Mouse (Mus musculus) inflammation-experienced regulatory T-cells, adult 6 months (primary cell): ENCODE results near the gene Pafah2. TPM values are rescaled to one million over a fixed set of nuclear protein-coding genes. Genes with fewer than 3 reads are reported as not detected.
A peak's percentile ranks its signal among the peaks of the same experiment; 100 is the strongest.
"Not testable (repeated sequence)": the region's sequence is repeated elsewhere in the genome, so short reads cannot be mapped to it uniquely, and the experiment has no call there.

Experiments
- ATAC-seq: one replicate; pipeline ENCODE4 v1.8.0; 2017
- polyA plus RNA-seq, 3 experiments: library from polyadenylated mRNA; unstranded; fragments of 100-300 nt; shearing (Covaris generic); gene quantifications; one replicate each; pipeline ENCODE4 v1.2.1; 2017

Gene Pafah2
- polyA plus RNA-seq, 3 experiments from 2014 or later: 0.80 to 1.5 (median 1.2) TPM

DNA sequence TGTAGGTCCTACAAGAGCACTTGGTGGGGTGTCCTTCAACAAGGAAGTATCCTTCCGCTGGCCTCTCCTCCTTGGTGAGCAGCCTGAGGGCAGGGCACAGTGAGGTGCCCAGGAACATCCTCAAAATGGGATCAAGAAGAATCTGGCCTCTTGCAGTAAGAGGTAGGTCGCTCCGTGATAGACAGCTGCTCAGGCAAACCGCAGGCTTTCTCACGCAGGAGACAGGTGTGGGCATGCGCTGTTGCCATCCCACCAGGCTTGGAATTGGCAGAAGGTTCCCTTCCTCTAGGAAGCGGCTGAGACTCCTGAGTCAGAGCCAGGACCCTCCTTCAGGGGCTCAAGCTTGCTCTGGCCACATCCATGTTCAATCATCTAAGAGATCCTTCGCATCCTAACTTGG lies 22.8 kb upstream of the Pafah2 start:
- ATAC-seq: no peak

DNA sequence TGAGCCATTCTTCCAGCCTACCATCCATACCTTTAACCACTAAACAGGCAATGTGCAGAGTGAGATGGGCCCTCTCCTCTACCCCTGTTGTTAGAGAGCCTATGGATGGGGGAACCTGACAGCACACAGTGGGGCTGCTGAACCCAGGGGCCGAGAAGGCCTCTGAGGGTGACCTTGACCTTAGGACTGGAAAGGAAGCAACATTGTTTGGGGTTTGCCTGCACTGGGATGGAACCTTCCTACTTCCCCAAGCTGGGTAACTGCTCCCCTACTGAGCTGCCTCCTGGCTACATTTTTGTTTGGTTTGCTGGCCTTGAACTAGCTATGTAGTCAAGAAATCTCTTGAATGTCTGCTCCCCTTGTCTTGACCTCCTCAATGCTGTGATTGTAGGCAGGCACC lies 21.8 kb upstream of the Pafah2 start:
- ATAC-seq: no peak

DNA sequence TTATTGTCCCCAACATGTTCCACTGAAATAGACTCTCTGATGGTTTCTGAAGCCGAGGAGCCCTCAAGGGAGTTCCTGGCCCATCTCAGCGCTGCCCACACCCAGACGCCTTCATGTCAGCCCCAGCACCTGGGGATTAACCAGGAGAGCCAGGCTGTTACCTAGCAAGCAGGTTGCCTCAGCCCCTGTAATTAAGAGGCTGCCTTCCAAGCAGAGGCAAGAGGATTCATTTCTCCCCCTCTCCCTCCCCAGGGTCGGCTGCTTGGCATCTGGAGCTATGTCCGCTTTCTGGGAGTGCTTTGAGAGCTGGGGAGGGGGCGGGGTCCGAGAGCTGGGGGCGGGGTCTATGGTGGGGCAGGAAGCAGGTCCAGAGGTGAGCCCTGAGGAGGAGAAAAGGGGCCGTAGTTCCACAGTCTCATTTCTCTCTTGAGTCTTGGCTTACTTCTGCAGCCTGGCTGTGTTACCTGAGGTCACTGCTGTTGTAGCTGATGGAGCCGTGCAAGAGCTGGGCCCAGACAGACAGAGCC lies 18.0 kb upstream of the Pafah2 start:
- ATAC-seq: no peak

DNA sequence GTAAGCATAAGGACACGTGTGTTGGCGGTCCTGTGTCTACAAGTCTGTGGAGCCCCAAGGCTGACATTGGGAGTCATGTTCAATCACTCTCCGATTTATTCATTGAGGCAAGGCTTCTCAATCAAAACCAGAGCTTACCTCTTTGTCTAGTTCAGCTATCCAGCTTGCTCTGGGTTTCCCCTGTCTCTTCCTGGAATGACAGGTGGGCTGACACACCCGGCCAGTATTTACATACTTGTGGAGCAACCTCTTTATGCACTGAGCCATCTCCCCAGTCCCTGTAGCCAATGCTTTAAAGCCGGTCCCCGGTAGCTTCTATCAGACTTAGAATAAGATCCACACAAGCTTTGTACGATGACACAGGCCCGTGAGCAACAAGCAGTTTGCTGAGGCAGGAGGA lies 16.6 kb upstream of the Pafah2 start:
- ATAC-seq: no peak

DNA sequence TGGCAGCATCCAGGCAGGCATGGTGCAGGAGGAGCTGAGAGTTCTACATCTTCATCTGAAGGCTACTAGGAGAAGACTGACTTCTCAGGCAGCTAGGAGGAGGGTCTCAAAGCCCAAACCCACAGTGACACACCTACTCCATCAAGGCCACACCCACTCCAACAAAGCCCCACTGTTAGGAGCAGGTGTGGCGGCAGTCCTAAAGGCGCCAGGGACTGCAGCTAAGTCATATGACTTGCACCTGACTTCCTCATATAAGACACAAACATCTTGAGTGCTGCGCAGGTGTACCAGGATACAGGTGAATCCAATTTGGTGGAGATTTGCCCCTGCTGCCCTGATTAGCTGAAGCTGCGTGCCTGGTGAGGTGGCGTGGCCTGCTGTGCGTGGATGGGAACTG lies 12.4 kb upstream of the Pafah2 start, which contains the start of gene Extl1:
Gene Extl1, minus strand, starts transcription at position 101 of the 400 bp plus-strand sequence.
- not testable (repeated sequence) for ATAC-seq

DNA sequence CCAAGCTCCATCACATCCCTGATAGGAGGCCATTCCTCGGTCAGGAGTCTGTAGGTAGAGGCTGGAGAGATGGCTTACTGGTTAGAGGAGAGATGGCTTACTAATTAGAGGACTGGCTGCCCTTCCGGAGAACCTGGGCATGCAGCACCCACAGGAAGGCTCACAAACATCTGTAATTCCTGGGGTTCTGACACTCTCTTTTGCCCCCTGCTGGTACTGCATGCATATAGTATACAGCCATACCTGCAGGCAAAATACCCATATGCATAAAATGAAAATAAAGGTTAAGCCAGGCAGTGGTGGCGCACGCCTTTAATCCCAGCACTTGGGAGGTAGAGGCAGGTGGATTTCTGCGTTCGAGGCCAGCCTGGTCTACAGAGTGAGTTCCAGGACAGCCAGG lies 8.9 kb upstream of the Pafah2 start:
- ATAC-seq: no peak

DNA sequence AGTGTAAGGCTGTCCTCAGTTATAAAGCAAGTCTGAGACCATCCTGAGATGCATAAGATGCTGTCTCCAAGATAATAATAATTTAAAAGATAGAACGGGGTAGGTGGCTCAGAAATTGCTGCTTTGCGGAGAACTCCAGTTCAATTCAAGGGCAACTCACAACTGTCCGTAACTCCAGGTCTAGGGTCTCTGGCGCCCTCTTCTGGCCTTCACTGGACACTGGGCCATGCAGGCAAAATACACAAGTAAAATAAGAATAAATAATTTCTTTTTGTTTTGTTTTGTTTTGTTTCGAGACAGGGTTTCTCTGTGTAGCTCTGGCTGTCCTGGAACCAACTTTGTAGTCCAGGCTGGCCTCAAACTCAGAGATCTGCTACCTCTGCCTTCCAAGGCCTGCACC lies 7.7 kb upstream of the Pafah2 start:
- ATAC-seq: peak; percentile 46

DNA sequence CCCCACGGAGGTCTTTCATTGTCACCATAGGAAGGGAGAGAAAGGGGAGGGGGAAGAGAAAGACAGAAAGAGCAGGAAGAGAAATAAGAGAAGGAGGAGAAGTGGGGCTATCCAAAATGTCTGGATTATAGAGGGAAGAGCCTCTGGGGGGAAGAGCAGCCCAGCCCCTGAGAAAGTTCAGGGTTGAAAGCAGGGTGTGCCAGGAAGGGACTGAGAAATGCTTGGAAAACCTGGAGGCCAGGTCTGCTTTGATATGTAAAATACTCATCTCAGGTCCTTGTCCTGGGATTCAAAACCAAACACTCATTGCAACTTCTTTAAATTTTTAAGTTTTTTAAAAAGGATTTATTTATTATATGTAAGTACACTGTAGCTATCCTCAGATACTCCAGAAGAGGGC lies 4.5 kb upstream of the Pafah2 start:
- no peak for ATAC-seq

DNA sequence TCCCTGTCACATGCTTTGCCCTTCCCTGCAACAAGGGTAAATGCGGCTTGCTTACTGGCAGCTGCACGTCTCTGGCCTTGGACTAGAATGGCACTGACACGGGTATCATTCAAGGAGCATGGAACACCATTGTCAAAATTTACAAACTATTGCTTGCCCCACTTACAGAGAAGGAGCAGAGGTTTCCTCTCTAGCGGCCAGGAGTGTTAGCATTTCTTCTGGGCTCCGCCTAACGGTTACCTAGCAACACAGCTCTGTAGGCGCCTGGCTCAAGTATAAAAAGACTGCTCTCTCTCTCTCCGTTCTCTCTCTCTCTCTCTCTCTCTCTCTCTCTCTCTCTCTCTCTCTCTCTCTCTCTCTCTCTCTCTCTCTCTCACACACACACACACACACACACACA lies 3.5 kb upstream of the Pafah2 start:
- no peak for ATAC-seq

DNA sequence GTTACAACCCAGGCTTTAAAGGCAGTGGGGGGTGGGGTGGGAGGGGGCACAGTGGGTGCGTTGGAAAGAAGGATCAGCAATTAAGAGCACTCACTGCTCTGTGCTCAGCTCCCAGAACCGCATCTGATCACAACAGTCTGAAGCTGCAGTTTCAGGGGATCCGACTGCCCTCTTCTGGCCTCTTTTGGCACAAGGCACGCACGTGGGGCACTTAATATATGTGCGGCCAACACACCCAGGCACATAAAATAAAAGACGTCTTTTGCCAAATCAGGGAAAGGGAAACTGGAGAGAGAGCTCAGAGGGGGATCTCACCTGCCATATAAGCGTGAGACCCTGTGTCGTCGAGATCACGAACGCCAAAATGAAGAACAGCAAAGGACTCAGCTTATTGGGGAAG lies 3.1 kb upstream of the Pafah2 start:
- no peak for ATAC-seq

DNA sequence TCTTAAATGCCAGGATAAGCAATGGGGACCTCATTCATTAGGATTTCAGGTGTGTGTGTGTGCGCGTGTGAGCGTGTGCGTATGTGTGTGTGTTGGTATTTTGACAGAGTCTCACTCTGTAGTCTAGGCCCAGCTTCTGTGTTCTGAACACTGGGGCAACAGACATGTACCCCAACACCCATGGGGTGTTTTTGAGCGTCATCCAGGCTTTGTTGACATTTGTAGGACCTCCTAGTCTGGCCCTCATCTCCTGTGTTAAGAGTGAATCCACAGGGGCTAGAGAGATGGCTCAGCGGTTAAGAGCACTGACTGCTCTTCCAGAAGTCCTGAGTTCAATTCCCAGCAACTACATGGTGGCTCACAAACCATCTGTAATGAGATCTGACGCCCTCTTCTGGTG lies 978 bp upstream of the Pafah2 start:
- ATAC-seq: no peak

DNA sequence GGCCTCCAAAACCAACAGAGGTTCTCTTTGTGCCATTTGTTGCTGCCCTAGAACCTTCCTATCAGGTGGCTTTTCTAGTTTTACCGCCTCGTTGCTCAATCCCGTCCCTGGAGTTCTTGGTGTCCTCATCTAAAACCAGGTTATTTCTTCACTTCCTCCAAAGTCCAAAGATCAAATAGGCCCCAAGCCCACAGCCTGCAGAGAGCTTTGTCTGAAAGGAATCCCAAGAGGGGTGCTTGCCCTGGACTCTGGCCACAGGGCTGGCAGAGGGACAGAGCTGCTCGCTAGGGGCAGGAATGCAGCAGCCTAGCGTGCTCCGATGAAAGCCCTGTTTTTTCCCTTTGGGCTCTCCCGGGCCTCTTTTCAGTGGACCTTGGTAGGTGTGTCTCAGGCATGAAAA lies 1.0 kb downstream of the Pafah2 start:
- ATAC-seq: no peak

DNA sequence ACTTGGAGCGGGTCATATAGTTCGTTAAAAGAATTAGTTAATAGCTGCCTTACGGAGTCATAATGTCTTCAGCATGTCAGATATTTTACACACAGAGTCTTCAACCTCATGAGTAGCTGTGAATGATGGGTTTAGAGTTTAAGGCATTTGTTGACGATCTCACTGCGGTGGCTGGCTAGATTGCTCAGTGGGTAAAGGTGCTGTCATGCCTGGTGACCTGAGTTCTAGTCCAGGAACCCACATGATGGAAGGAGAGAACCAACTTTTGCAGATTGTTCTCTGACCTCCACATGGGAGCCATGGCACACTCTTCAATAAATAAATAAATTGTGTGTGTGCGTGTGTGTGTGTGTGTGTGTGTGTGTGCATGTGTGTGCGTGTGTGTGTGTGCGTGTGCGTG lies 1.6 kb downstream of the Pafah2 start:
- no peak for ATAC-seq

DNA sequence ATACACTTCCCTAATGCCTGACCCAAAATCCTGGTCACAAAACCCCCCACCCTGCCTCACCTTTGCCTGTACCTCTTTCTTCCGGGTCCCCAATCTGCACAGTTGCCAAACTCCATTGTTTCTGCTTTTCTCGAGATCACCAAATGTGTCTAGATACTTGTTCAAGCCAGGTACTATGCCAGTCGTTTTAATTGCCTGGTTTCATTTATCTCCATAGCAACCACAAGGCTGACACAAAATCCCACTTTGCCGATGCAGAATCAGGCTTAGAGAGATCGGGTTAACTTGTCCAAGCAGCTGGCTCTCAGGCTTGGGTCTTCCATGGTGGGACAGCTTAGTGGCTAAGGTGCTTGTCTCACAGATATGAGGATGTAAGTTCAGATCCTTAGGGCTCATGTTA lies 4.1 kb downstream of the Pafah2 start:
- ATAC-seq: no peak

DNA sequence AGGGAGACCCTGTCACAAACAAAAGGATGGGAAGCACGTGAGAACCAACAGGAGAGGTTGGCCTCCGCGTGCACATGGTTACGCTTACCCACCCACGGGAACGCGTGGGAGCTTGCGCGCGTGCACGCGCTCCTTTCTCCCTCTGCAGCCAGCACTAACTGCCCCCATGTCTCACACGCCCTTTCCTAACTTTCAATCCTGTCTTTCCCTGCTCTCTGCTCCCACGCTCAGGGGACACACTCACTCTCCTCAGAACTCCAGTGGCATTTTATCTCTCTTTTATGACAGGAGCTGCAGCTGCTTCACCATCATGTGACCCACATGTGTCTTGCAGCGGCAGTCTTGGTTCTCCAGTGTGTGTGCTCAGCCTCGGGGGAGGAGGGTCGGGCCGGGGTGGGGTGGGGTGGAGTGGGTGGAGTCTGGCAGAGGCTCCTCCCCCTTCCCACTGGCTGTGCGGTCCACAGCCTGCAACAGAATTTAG lies 5.1 kb downstream of the Pafah2 start:
- ATAC-seq: no peak

DNA sequence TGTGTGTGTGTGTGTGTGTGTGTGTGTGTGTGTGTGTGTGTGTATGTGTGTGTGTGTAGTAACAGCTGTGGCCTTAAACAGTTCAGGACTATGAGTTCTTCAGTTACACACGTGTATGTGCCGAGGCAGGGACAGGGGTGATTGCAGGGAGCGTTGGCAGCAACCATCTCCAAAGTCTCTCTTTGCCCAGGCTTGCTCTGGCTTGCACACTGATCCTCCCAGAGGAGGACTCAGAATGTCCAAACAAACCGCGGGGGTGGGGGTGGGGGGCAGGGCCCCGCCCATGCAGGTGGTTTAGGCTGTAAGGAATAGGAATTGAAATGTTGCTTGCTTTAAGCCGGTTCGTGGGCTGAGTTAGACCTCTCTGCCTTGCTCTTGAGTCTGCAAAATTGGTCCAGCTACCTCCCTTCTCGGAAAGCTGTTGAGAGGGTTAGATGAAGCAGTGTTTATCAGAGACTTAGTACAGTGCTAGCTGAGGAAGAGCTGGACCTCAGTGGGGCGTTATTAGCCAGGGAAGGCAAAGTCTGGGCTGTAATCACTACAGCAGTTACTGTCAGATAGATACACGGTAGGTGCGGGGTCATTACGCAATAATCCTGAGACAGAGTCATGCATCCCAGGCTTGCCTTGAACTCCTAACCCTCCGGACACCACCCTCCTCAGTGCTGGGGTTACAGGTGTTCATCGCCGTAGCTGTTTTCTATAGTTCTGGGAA lies 5.9 kb downstream of the Pafah2 start:
- no peak for ATAC-seq

DNA sequence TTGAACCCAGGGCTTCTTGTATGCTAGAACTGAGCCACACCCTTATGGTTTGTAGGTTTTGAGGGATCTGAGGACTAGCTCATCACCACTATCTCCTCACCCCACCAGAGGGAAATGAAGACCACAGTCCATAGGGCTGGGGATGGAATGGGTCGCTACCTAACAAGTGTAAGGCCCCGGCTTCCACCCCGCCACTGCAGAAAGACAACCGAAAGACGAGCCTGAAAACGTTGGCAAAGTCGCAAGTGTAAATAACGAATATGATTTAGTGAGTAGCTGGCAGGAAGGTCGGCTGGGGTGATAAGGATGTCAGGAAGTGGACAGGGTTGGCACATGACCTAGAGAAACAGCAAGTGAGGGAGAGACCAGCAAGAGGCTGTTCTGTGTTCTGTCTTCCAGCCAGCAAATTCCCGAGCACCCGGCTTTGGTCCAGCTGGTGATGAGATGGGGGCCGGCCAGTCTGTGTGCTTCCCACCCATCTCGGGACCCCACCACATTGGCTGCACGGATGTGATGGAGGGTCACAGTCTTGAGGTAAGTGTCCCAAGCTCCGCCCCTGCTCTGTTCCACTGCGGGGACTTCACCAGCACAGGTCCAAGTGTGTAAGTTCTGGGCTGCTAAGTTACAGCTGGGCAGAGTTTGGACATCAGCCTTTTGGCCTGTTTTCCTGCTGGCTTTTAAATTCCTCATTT lies 6.6 kb downstream of the Pafah2 start:
- no peak for ATAC-seq

DNA sequence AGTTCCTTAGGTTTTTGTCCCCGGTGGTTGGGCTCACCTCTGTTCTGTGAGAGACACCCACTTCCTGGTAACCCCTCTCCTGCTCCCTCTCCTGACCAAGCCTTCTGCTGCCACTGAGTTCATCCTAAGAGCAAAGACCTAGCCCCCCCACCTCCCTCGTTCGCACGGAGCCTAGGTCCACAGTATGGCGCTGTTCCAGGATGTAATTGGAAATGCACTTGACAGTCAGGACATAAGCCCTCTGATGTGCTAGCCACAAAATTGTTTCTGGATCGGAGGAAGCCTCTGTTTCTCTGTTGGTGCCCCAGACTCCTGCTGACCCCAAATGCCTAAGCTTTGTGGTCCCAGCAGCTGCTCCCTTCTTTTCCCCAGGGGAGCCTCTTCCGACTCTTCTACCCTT lies 7.6 kb downstream of the Pafah2 start:
- ATAC-seq: no peak

DNA sequence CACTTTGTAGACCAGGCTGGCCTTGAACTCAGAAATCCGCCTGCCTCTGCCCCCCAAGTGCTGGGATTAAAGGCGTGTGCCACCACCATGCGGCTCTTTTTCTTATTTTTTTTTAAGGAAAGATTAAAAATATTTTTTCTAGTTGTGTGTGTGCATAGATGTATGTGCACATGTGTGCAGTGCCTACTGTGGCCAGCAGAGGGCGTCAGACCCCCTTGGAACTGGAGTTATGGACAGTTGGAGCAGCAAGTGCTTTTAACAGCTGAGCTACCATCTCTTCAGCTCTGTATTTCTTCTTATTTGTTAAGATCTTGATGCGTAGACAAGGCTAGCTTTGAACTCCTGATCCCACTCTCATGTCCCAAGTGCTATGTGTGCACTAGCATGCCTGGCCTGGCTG lies 13.2 kb downstream of the Pafah2 start:
- ATAC-seq: no peak

DNA sequence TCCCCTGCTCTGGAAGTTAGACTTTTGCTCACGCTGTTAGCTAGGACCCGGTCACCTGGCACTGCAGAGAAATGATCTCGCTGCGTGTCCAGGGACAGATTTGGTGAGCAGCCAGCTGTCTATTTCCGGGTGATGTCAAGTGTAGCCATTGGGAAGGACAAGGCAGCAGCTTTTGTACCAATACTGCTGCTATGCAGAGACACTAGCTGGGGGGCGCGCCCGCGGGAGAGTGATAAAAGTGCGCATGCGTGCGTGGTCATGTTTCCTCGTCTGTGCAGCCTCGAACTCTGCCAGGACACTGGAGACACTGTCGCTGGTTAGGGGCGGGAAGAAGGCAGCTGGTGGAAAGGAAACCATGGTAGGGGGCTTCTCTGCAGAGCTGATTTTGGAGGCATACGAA lies 20.1 kb downstream of the Pafah2 start:
- no peak for ATAC-seq

DNA sequence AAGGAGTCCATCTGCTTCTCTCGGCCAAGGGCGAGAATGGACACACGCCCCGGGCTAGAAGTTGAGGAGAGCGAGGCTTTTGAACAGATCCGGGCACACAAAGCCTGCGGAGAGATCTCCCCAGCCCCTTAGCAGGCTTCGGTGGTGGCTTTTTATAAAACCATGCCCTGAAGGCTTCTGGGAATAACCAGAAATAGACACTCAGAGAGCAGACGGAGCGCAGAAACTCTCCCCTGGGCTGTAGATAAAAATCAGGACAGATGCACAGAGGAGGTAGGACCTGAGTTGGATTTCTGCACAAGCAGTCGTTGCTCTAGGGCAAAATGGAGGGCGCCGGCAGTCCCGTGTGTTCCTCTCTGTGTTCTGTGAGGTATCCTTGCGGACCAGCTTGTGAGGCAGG lies 20.5 kb downstream of the Pafah2 start:
- ATAC-seq: no peak

DNA sequence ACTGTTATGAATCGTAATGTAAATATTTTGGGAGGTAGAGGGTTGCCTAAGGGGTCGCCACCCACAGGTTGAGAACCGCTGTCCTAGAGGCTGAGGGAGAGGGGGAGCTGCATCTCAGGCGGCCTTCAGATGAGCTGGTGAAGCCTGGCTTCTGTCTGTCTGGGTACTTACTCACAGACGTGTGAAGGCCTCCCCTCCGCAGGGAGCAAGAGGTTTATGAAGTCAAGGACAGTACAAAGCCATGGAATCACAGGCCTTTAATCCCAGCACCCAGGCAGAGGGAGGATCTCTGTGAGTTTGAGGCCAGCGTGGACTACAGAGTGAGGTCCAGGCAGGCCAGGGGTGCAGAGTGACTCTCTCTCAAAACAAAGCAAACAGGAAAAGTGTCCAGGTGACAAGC lies 21.0 kb downstream of the Pafah2 start:
- no peak for ATAC-seq

DNA sequence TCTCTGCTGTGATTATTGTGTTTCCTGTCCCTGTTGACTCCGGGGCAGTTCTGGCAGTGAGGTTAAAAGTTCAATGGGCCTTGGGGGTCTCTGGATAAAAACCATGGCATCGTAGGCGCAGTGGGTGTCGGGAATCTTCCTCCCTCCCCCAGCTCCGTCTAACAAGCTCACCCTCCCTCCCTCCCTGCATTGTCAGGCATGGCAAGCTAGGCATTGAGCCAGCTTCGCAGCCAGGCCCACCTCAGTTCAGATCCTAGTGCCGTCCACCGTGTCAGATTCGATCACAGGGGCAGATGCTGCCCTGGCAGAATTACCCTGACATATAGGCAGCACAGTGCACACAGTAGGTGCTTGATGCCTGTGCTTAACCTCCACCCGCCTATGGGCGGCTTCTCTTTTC lies 25.9 kb downstream of the Pafah2 start:
- ATAC-seq: no peak

DNA sequence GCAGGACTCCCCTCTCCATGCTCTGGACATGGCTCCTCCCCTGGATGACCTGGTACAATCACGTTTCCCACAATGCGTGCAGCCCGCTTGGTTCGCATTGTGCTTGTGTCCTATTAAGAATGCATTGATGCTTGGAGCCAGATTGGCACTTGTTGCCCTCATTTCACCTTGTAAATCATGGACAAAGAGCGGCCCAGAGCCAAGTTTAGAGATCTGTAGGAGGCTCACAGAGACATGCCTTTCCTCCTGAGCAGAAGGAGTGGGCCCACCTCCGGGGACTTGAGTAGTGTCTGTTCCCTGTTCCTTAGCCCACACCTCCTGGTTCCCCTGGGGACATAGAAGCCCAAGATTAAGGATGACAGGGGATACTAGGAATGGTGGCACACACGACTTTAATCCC lies 27.8 kb downstream of the Pafah2 start:
- no peak for ATAC-seq
